Mouse (Mus musculus) forebrain, embryonic 12.5 days (tissue): ENCODE results near the gene Tifab. TPM values are rescaled to one million over a fixed set of nuclear protein-coding genes. Genes with fewer than 3 reads are reported as not detected.

Source experiments
- ATAC-seq: fragments of 200-750 bp; cut with Nextera tagmentation; 2 replicates; pipeline ENCODE4 v1.8.0; 2017; ENCODE audit warnings: moderate TSS enrichment; ENCODE audit not compliant: low FRiP score
- H3K27ac ChIP-seq: fragments of 300-500 bp; sonication (generic); 2 replicates; pipeline ENCODE4 v1.5.1; 2016; ENCODE audit warnings: mild to moderate bottlenecking
- H3K27me3 ChIP-seq: fragments of 300-500 bp; sonication (generic); 2 replicates; pipeline ENCODE4 v1.6.1; 2016; ENCODE audit warnings: mild to moderate bottlenecking
- H3K36me3 ChIP-seq: fragments of 300-500 bp; sonication (generic); replicated peaks from 2 replicates; pipeline ENCODE4 v1.6.1; 2016; ENCODE audit warnings: mild to moderate bottlenecking
- H3K4me1 ChIP-seq: fragments of 300-500 bp; sonication (generic); 2 replicates; pipeline ENCODE4 v1.6.1; 2016
- H3K4me2 ChIP-seq: fragments of 300-500 bp; sonication (generic); 2 replicates; pipeline ENCODE4 v1.6.1; 2016; ENCODE audit warnings: mild to moderate bottlenecking, moderate library complexity
- H3K4me3 ChIP-seq: fragments of 300-500 bp; sonication (generic); replicated peaks from 2 replicates; pipeline ENCODE4 v1.5.1; 2016; ENCODE audit warnings: mild to moderate bottlenecking
- H3K9ac ChIP-seq: fragments of 300-500 bp; sonication (generic); 2 replicates; pipeline ENCODE4 v1.6.1; 2016; ENCODE audit warnings: mild to moderate bottlenecking
- H3K9me3 ChIP-seq: fragments of 300-500 bp; sonication (generic); 2 replicates; pipeline ENCODE4 v1.6.1; 2016
- WGBS: fragments of 180-500 bp; shearing (Covaris S2); methylation state at CpG from one replicate; pipeline ENCODE4 v1.1.7; 2016; 5-methylcytosine and 5-hydroxymethylcytosine counted together
- polyA plus RNA-seq: library from polyadenylated mRNA; unstranded; fragments of >200 nt; fragmentation: Nextera tagmentation; extraction: Ambion mirVana; gene quantifications from 2 replicates; pipeline ENCODE4 v1.2.1, GENCODE M21; 2016

Gene Tifab
- polyA plus RNA-seq, 1 experiment from 2014 or later = 0.77 TPM

GRCm38 (mm10) chr13:56168403-56168781, 10.3 kb downstream of the Tifab start:
- 0 out of 2 replicates have a peak, but pooled peaks cover 4% of the 10 kb centered on the region for H3K27me3 ChIP-seq
- H3K27ac ChIP-seq = peak overlapping the region; percentile 25; the same call in 1 of the 2 replicates
- ATAC-seq = no peak
- H3K9me3 ChIP-seq = no peaks in the 10 kb centered on the region
- no peaks in the 10 kb centered on the region for H3K36me3 ChIP-seq
- no peak overlapping the region for H3K4me2 ChIP-seq
- no peak overlapping the region for H3K9ac ChIP-seq
- H3K4me3 ChIP-seq = no peak overlapping the region
- 55% methylated on average over 3 of the region's 3 CpGs for WGBS
- peaks cover 8% of the 10 kb centered on the region for H3K4me1 ChIP-seq

- Histone ChIP-seq H3K4me2 (no peak overlapping the region), H3K4me3 (no peak overlapping the region), H3K9me3 (no peaks in the 10 kb centered on the region), H3K27me3 (0 out of 2 replicates have a peak, but pooled peaks cover 4% of the 10 kb centered on the region), H3K27ac (no peak overlapping the region), H3K9ac (no peak overlapping the region), H3K36me3 (no peaks in the 10 kb centered on the region), H3K4me1 (peaks cover 8% of the 10 kb centered on the region)
- WGBS = 40% methylated on average over 10 of the region's 14 CpGs
- 0 out of 2 replicates have a peak, but pooled peaks have one; percentile 46 for ATAC-seq
These were observed 11.0 kb downstream of the Tifab start for GRCm38 (mm10) chr13:56167446-56168402.

- 95% methylated on average over 11 of the region's 11 CpGs for WGBS
- Histone ChIP-seq H3K27ac (no peak overlapping the region), H3K4me1 (peaks cover 8% of the 10 kb centered on the region), H3K9me3 (no peaks in the 10 kb centered on the region), H3K36me3 (no peaks in the 10 kb centered on the region), H3K27me3 (no peaks in the 10 kb centered on the region), H3K4me2 (no peak overlapping the region), H3K4me3 (no peak overlapping the region), H3K9ac (no peak overlapping the region)
- ATAC-seq = no peak
These were observed 13.1 kb downstream of the Tifab start for GRCm38 (mm10) chr13:56165561-56165960.

- Histone ChIP-seq H3K27me3 (no peaks in the 10 kb centered on the region; the same call in 1 of the 2 replicates), H3K4me1 (peaks cover 11% of the 10 kb centered on the region), H3K9me3 (no peaks in the 10 kb centered on the region), H3K36me3 (no peaks in the 10 kb centered on the region), H3K9ac (no peak overlapping the region), H3K4me2 (no peak overlapping the region), H3K27ac (no peak overlapping the region), H3K4me3 (no peak overlapping the region)
- ATAC-seq = no peak
- WGBS = 80% methylated on average over 3 of the region's 3 CpGs
These were observed 14.3 kb downstream of the Tifab start for GRCm38 (mm10) chr13:56164372-56164771.

- no peak overlapping the region for H3K27ac ChIP-seq
- peaks cover 11% of the 10 kb centered on the region for H3K4me1 ChIP-seq
- no peaks in the 10 kb centered on the region; the same call in 1 of the 2 replicates for H3K27me3 ChIP-seq
- no peak overlapping the region for H3K9ac ChIP-seq
- no peak for ATAC-seq
- no peak overlapping the region for H3K4me2 ChIP-seq
- H3K9me3 ChIP-seq = no peaks in the 10 kb centered on the region
- WGBS = 83% methylated on average over 6 of the region's 6 CpGs
- H3K36me3 ChIP-seq = no peaks in the 10 kb centered on the region
- H3K4me3 ChIP-seq = no peak overlapping the region
These were observed 14.9 kb downstream of the Tifab start for GRCm38 (mm10) chr13:56163751-56164150.

- Histone ChIP-seq H3K27ac (no peak overlapping the region), H3K4me3 (no peak overlapping the region), H3K4me2 (no peak overlapping the region), H3K9me3 (no peaks in the 10 kb centered on the region), H3K9ac (no peak overlapping the region), H3K36me3 (no peaks in the 10 kb centered on the region), H3K27me3 (no peaks in the 10 kb centered on the region; the same call in 1 of the 2 replicates), H3K4me1 (peaks cover 3% of the 10 kb centered on the region)
- ATAC-seq = no peak
- 85% methylated on average over 6 of the region's 6 CpGs for WGBS
These were observed 15.8 kb downstream of the Tifab start for GRCm38 (mm10) chr13:56162859-56163258.

- Histone ChIP-seq H3K4me2 (no peak overlapping the region), H3K4me1 (peaks cover 3% of the 10 kb centered on the region), H3K9ac (no peak overlapping the region), H3K27me3 (no peaks in the 10 kb centered on the region; the same call in 1 of the 2 replicates), H3K4me3 (no peak overlapping the region), H3K9me3 (no peaks in the 10 kb centered on the region), H3K36me3 (no peaks in the 10 kb centered on the region), H3K27ac (no peak overlapping the region)
- ATAC-seq = no peak
- WGBS = 62% methylated on average over 17 of the region's 17 CpGs
These were observed 18.9 kb downstream of the Tifab start for GRCm38 (mm10) chr13:56159614-56160363.

- no peak for ATAC-seq
- no peaks in the 10 kb centered on the region for H3K36me3 ChIP-seq
- H3K27ac ChIP-seq = no peak overlapping the region
- H3K9ac ChIP-seq = no peak overlapping the region
- no peaks in the 10 kb centered on the region; the same call in 1 of the 2 replicates for H3K27me3 ChIP-seq
- WGBS = 85% methylated on average over 14 of the region's 14 CpGs
- H3K4me3 ChIP-seq = no peak overlapping the region
- H3K4me1 ChIP-seq = peaks cover 3% of the 10 kb centered on the region
- no peak overlapping the region for H3K4me2 ChIP-seq
- H3K9me3 ChIP-seq = no peaks in the 10 kb centered on the region
These were observed 19.6 kb downstream of the Tifab start for GRCm38 (mm10) chr13:56159016-56159601.

- no peak for ATAC-seq
- no peak overlapping the region for H3K27ac ChIP-seq
These were observed 23.0 kb downstream of the Tifab start for GRCm38 (mm10) chr13:56155671-56156070.

GRCm38 (mm10) chr13:56155048-56155447, 23.6 kb downstream of the Tifab start:
- Histone ChIP-seq H3K4me1 (no peaks in the 10 kb centered on the region; the same call in none of the 2 replicates), H3K36me3 (no peaks in the 10 kb centered on the region), H3K27me3 (peaks cover 6% of the 10 kb centered on the region; the same call in 1 of the 2 replicates), H3K9ac (no peak overlapping the region), H3K9me3 (no peaks in the 10 kb centered on the region), H3K4me3 (no peak overlapping the region), H3K27ac (no peak overlapping the region), H3K4me2 (no peak overlapping the region)
- ATAC-seq = no peak
- 75% methylated on average over 5 of the region's 5 CpGs for WGBS

More at GRCm38 (mm10) chr13:56155671-56156070, 23.0 kb downstream of the Tifab start:
- no peak overlapping the region for H3K4me2 ChIP-seq
- no peak overlapping the region for H3K4me3 ChIP-seq
- 66% methylated on average over 7 of the region's 7 CpGs for WGBS
- no peaks in the 10 kb centered on the region for H3K36me3 ChIP-seq
- H3K27me3 ChIP-seq = peaks cover 6% of the 10 kb centered on the region; the same call in 1 of the 2 replicates
- peaks cover 3% of the 10 kb centered on the region for H3K4me1 ChIP-seq
- no peaks in the 10 kb centered on the region for H3K9me3 ChIP-seq
- H3K9ac ChIP-seq = no peak overlapping the region

- H3K4me3 ChIP-seq = no peak overlapping the region
- H3K4me2 ChIP-seq = no peak overlapping the region
- no peaks in the 10 kb centered on the region for H3K9me3 ChIP-seq
- ATAC-seq = no peak
- no peaks in the 10 kb centered on the region for H3K36me3 ChIP-seq
- 71% methylated on average over 7 of the region's 7 CpGs for WGBS
- no peaks in the 10 kb centered on the region for H3K4me1 ChIP-seq
- 0 out of 2 replicates have a peak, but pooled peaks cover 6% of the 10 kb centered on the region for H3K27me3 ChIP-seq
- H3K27ac ChIP-seq = no peak overlapping the region
- H3K9ac ChIP-seq = no peak overlapping the region
These were observed 25.8 kb downstream of the Tifab start for GRCm38 (mm10) chr13:56152773-56153460.
